Comparison of ENCODE assay signal across 9 mouse cellular contexts in the genomic region with DNA sequence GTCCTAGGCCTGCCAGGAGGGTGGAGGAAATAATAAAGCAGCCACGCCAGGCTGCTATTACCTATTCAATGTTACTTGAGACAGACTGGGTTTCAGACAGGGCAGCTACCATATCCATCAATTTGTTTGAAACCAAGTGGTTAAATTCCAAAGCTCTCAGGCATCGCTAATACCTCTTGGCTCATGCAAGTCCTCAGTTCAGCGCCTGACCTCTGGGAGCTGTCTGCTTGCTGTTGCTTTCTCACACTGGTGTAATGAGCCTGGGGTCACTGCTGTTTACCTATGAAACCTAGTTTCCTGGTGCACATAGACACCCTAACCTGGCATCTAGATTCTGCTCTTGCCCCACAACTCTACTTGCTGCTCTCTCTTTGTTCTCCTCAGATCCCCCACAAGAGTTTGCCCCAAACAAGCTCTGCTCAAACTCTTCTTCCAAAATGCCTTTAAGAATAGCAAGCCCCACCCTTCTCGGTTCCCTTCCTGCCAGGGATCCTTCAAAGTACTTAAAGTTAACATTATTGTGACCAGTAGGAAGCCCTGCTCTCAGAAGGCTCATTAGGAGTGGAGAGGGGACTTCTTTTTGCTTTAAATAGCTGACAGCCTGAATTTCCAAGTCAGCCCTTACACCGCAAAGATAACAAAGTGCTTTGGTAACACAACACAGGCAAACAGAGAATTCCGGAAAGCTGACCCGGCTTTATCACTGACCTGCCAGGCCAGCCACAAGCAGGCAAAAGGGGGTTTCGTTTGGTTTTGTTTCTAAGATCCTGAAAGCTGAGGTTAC.
DNase-seq lines count a peak whose midpoint lies in the region; ATAC-seq and TF ChIP-seq lines count a peak whose summit lies in the region.
"Had no signal": no experiment of that assay in that cellular context is flagged by ENCODE, and none has a peak within 500 bp of the region (broad histone marks: within the 10 kb centered on the region; RNA-seq: fewer than 3 reads in every experiment).

No protein-coding gene starts in this region.

- H3K79me2 ChIP-seq in liver, adult 2 months (ENCODE audit: control insufficient read depth, insufficient read depth, low read length), result peaks cover 7% of the 10 kb centered on the region; the same call in 1 of the 2 replicates

- no peak for ATAC-seq in forebrain, embryonic 14.5 days
- ATAC-seq in heart, embryonic 13.5 days (ENCODE audit: extremely low read depth, insufficient number of reproducible peaks, low FRiP score, low TSS enrichment), result no peak; the same call in 1 of the 2 replicates

- peak overlapping the region; percentile 58 for H3K27ac ChIP-seq in forebrain, embryonic 10.5 days
- H3K27ac ChIP-seq in forebrain, embryonic 14.5 days (ENCODE audit: low read depth, low read length), result no peak overlapping the region
- peak overlapping the region; percentile 71 for H3K27ac ChIP-seq in heart, embryonic 13.5 days (replicated peaks)
- peak overlapping the region; percentile 40 for H3K27ac ChIP-seq in liver, adult 2 months (replicated peaks; ENCODE audit: insufficient read depth, low read depth, low read length)
- H3K27ac ChIP-seq: hindbrain, embryonic 14.5 days had no signal

- TF ChIP-seq POLR2A in liver, adult 2 months (IDR thresholded peaks at IDR 0.05; ENCODE audit: extremely low read depth, insufficient read depth, low read length), result no peak

- no peak overlapping the region for H3K4me2 ChIP-seq in forebrain, embryonic 14.5 days (ENCODE audit: low read length)
- H3K4me2 ChIP-seq in heart, embryonic 13.5 days, result peak overlapping the region; percentile 53
- H3K4me2 ChIP-seq: hindbrain, embryonic 14.5 days had no signal

- TF ChIP-seq CTCF in liver, adult 2 months (IDR thresholded peaks at IDR 0.05; ENCODE audit: low read depth, low read length), result no peak

- H3K4me1 ChIP-seq in forebrain, embryonic 10.5 days, result peaks cover 68% of the 10 kb centered on the region
- H3K4me1 ChIP-seq in forebrain, embryonic 14.5 days (ENCODE audit: control insufficient read depth, insufficient read depth, low read length), result peaks cover 23% of the 10 kb centered on the region
- H3K4me1 ChIP-seq in heart, embryonic 13.5 days, result peaks cover 72% of the 10 kb centered on the region
- H3K4me1 ChIP-seq in liver, adult 2 months (ENCODE audit: control insufficient read depth, insufficient read depth, low read length), result peaks cover 21% of the 10 kb centered on the region

- H3K27me3 ChIP-seq in forebrain, embryonic 10.5 days (ENCODE audit: poor library complexity, severe bottlenecking), result peaks cover 43% of the 10 kb centered on the region
- no peaks in the 10 kb centered on the region for H3K27me3 ChIP-seq in forebrain, embryonic 14.5 days (replicated peaks; ENCODE audit: control insufficient read depth, insufficient read depth, low read length)
- no peaks in the 10 kb centered on the region for H3K27me3 ChIP-seq in heart, embryonic 13.5 days (replicated peaks)
- no peaks in the 10 kb centered on the region for H3K27me3 ChIP-seq in liver, adult 2 months (ENCODE audit: control insufficient read depth, insufficient read depth, low read length)

- intact Hi-C loops in left cerebral cortex, postnatal 25 days (cut with DNase I), result loop anchor here (5.0 kb wide), 1 partner anchor 48 kb away; no protein-coding TSS in a partner anchor

- WGBS in forebrain, embryonic 10.5 days, result 17% methylated on average over 8 of the region's 8 CpGs
- WGBS in forebrain, embryonic 14.5 days, result 25% methylated on average over 8 of the region's 8 CpGs
- WGBS in heart, embryonic 13.5 days, result 10% methylated on average over 8 of the region's 8 CpGs
- 20% methylated on average over 8 of the region's 8 CpGs for WGBS in liver, adult 2 months

- no peak overlapping the region for H3K9ac ChIP-seq in forebrain, embryonic 14.5 days (ENCODE audit: low read length)
- 0 out of 2 replicates have a peak overlapping the region, but pooled peaks have one; percentile 38 for H3K9ac ChIP-seq in heart, embryonic 13.5 days
- no peak overlapping the region for H3K9ac ChIP-seq in liver, adult 2 months (ENCODE audit: low read depth, low read length)
- H3K9ac ChIP-seq: hindbrain, embryonic 14.5 days had no signal

- no peak for DNase-seq in forebrain, embryonic 10.5 days (ENCODE audit: extremely low spot score, low spot score)
- no peak for DNase-seq in forebrain, embryonic 14.5 days (ENCODE audit: low spot score)
- DNase-seq in ZHBTc4 (ENCODE audit: low read depth, low spot score), result peak; percentile 48
- DNase-seq in liver, adult 2 months (ENCODE audit: extremely low read depth, low read depth, low spot score), result peak; percentile 61
- DNase-seq in testis, postnatal 14 days (ENCODE audit: low spot score), result no peak
- no peak for DNase-seq in left cerebral cortex, postnatal 25 days (ENCODE audit: low spot score in 2 of 2)
- no peak for DNase-seq in urinary bladder, postnatal 14 days (ENCODE audit: low spot score)

- peak overlapping the region; percentile 3; the same call in 1 of the 2 replicates for H3K4me3 ChIP-seq in forebrain, embryonic 10.5 days
- no peak overlapping the region for H3K4me3 ChIP-seq in forebrain, embryonic 14.5 days (ENCODE audit: low read depth, low read length)
- H3K4me3 ChIP-seq in heart, embryonic 13.5 days, result no peak overlapping the region
- no peak overlapping the region for H3K4me3 ChIP-seq in liver, adult 2 months (ENCODE audit: insufficient read depth, low read depth, low read length)

- no peaks in the 10 kb centered on the region for H3K9me3 ChIP-seq in forebrain, embryonic 10.5 days
- no peaks in the 10 kb centered on the region for H3K9me3 ChIP-seq in forebrain, embryonic 14.5 days (replicated peaks; ENCODE audit: control insufficient read depth, low read length)
- no peaks in the 10 kb centered on the region for H3K9me3 ChIP-seq in heart, embryonic 13.5 days

- H3K36me3 ChIP-seq in forebrain, embryonic 10.5 days (replicated peaks), result peaks cover 17% of the 10 kb centered on the region
- no peaks in the 10 kb centered on the region for H3K36me3 ChIP-seq in forebrain, embryonic 14.5 days (ENCODE audit: control insufficient read depth, insufficient read depth, low read length)
- peaks cover 4% of the 10 kb centered on the region; the same call in 1 of the 2 replicates for H3K36me3 ChIP-seq in heart, embryonic 13.5 days
- peaks cover 2% of the 10 kb centered on the region; the same call in 1 of the 2 replicates for H3K36me3 ChIP-seq in liver, adult 2 months (ENCODE audit: control insufficient read depth, insufficient read depth, low read length)

Comparison
In these comparisons a context has a peak if more than half of its experiments do, and no peak if none do; other contexts are left out.
1. DNase-seq: peak in ZHBTc4 (single experiment) and liver, adult 2 months (single experiment); none in forebrain, embryonic 10.5 days (single experiment), forebrain, embryonic 14.5 days (single experiment), testis, postnatal 14 days (single experiment), left cerebral cortex, postnatal 25 days (0 of 2) and urinary bladder, postnatal 14 days (single experiment).